Mouse (Mus musculus) natural killer cell, adult 2 months (primary cell): ENCODE results near the gene Olfr1335.
"Not testable (repeated sequence)": the region's sequence is repeated elsewhere in the genome, so short reads cannot be mapped to it uniquely, and the experiment has no call there.

Source experiments
- DNase-seq, 2 experiments: peaks; one replicate each; pipeline ENCODE4 v3.0.0; 2022; ENCODE audit warnings: low spot score in 2 of 2

Olfr1335 gene

GRCm38 (mm10) chr4:118809844-118810243 lies at the start of gene Olfr1335:
Gene Olfr1335 (minus strand): TSS chr4:118809944.
- no peak for DNase-seq

GRCm38 (mm10) chr4:118836179-118836578 lies 26.4 kb upstream of the Olfr1335 start, which contains the start of gene Olfr1333:
Gene Olfr1333 (minus strand): TSS chr4:118836279.
- DNase-seq: no peak

- DNase-seq: no peak
These were observed 9.2 kb upstream of the Olfr1335 start for GRCm38 (mm10) chr4:118818921-118819320.

- not testable (repeated sequence) for DNase-seq
These were observed 16.9 kb downstream of the Olfr1335 start for GRCm38 (mm10) chr4:118792796-118793195.

- no peak for DNase-seq
These were observed 27.3 kb downstream of the Olfr1335 start, which contains the start of gene Olfr1337 for GRCm38 (mm10) chr4:118782486-118782885. Gene Olfr1337 (minus strand): TSS chr4:118782586.
